Mouse (Mus musculus) kidney, postnatal 0 days (tissue): Measurements from ENCODE around the gene Ccp110. TPM values are rescaled to one million over a fixed set of nuclear protein-coding genes. Genes with fewer than 3 reads are reported as not detected.

Source experiments
- ATAC-seq: fragments of 200-750 bp; cut with Nextera tagmentation; replicated peaks from 2 replicates; pipeline ENCODE4 v1.8.0; 2017; ENCODE audit warnings: low read depth, moderate number of reproducible peaks, moderate TSS enrichment, moderate library complexity; ENCODE audit not compliant: low FRiP score
- DNase-seq: peaks from one replicate; pipeline ENCODE4 v3.0.0-alpha.2; 2016; ENCODE audit warnings: low spot score
- H3K27ac ChIP-seq: fragments of 300-500 bp; sonication (generic); 2 replicates; pipeline ENCODE4 v1.5.1; 2014; ENCODE audit warnings: mild to moderate bottlenecking
- H3K27me3 ChIP-seq: fragments of 300-500 bp; sonication (generic); 2 replicates; pipeline ENCODE4 v1.6.1; 2014; ENCODE audit warnings: low read length, mixed read lengths; ENCODE audit not compliant: insufficient read depth
- H3K36me3 ChIP-seq: fragments of 300-500 bp; sonication (generic); 2 replicates; pipeline ENCODE4 v1.6.1; 2014; ENCODE audit warnings: low read length, mixed read lengths; ENCODE audit not compliant: insufficient read depth
- H3K4me1 ChIP-seq: fragments of 300-500 bp; sonication (generic); replicated peaks from 2 replicates; pipeline ENCODE4 v1.6.1; 2014; ENCODE audit warnings: antibody characterized with exemption, low read length, mixed read lengths; ENCODE audit not compliant: insufficient read depth
- H3K4me2 ChIP-seq: fragments of 300-500 bp; sonication (generic); 2 replicates; pipeline ENCODE4 v1.6.1; 2014; ENCODE audit warnings: mild to moderate bottlenecking, low read length, moderate library complexity, mixed read lengths
- H3K4me3 ChIP-seq: fragments of 300-500 bp; sonication (generic); replicated peaks from 2 replicates; pipeline ENCODE4 v1.5.1; 2014; ENCODE audit warnings: low read depth, low read length
- H3K9ac ChIP-seq: fragments of 300-500 bp; sonication (generic); 2 replicates; pipeline ENCODE4 v1.6.1; 2014; ENCODE audit warnings: low read depth, low read length
- H3K9me3 ChIP-seq: fragments of 300-500 bp; sonication (generic); replicated peaks from 2 replicates; pipeline ENCODE4 v1.6.1; 2016; ENCODE audit warnings: low read length, inconsistent platforms, mixed read lengths
- CTCF ChIP-seq: IDR thresholded peaks from 2 replicates; pipeline ENCODE4 v1.5.1; 2016; ENCODE audit warnings: antibody characterized with exemption, low read depth, mild to moderate bottlenecking, moderate library complexity
- WGBS: fragments of 180-500 bp; shearing (Covaris S2); extraction: QIAGEN DNeasy Blood & Tissue Kit; methylation state at CpG from one replicate; pipeline ENCODE4 v1.1.7; 2014; 5-methylcytosine and 5-hydroxymethylcytosine counted together
- polyA plus RNA-seq: library from polyadenylated mRNA; unstranded; fragments of >200 nt; fragmentation: Nextera tagmentation; extraction: Ambion mirVana; gene quantifications from 2 replicates; pipeline ENCODE4 v1.2.1, GENCODE M21; 2015

Ccp110 gene
- polyA plus RNA-seq, 1 experiment from 2014 or later: 6.8 TPM

DNA sequence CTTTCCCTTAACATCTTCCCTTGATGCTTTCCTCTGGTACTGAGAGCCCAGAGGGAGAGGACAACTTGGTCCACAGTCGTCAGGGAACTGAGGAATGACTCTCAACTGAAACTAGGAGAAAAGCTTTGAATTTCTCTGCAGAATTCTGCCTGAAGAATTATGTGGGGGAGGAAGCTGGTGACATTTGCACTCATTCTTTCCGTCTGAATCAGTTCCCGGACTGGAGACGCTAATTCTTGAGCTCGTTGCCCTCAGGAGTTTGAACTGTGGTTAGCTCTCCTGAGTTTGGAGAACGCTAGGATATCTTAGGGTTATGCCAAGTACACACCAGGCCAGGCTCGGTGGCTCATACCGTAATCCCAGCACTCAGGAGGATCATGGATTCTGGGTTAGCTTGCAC, 56.9 kb downstream of the Ccp110 start:
- Histone ChIP-seq H3K9ac (no peak overlapping the region), H3K4me2 (no peak overlapping the region), H3K9me3 (no peaks in the 10 kb centered on the region), H3K27me3 (no peaks in the 10 kb centered on the region), H3K36me3 (peaks cover 9% of the 10 kb centered on the region), H3K27ac (no peak overlapping the region), H3K4me3 (no peak overlapping the region), H3K4me1 (no peaks in the 10 kb centered on the region)
- DNase-seq: peak; percentile 25
- 48% methylated on average over 8 of the region's 8 CpGs for WGBS
- ATAC-seq: no peak
- no peak for TF ChIP-seq CTCF

DNA sequence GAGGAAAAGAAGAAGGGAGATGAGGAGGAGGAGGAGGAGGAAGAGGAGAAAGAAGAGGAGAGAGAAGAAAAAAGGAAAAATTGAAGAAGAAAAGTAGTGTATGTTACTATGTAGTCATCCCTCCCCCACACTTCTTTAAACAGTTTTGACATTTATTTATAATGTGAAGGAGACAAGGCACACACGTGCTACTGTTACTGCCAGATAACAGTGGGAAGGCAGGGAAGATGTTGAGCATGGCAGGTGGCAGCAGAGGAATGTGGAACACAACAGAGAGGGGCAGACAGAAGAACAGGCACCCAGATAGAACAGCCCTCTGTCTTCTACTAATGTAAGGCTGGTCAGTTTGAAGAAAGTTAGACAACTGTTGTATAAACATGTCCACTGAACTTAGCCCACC, 57.3 kb downstream of the Ccp110 start:
- H3K36me3 ChIP-seq: peaks cover 9% of the 10 kb centered on the region
- no peaks in the 10 kb centered on the region for H3K27me3 ChIP-seq
- no peak overlapping the region for H3K27ac ChIP-seq
- no peaks in the 10 kb centered on the region for H3K9me3 ChIP-seq
- 30% methylated on average over 1 of the region's 1 CpGs for WGBS
- no peak for TF ChIP-seq CTCF
- no peak overlapping the region for H3K9ac ChIP-seq
- no peak overlapping the region for H3K4me3 ChIP-seq
- DNase-seq: no peak
- H3K4me2 ChIP-seq: no peak overlapping the region
- H3K4me1 ChIP-seq: no peaks in the 10 kb centered on the region
- ATAC-seq: no peak

DNA sequence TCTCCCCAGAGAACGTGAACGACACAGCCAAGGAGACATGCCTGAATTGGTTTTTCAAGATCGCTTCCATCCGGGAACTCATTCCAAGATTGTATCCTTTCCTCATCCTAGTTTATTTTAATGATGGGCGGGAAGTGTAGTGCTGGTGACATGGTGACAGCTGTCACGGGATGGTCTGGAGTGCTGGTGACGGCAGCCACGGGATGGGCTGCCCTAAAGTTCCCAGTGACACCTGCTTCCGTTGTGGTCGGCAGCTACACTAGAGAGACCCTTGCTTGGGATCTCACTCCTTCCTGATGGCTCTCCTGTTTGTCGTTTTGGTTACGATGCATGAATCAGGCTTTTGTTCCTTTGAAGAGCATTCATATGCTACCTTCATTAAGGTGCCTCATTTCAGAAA, 60.7 kb downstream of the Ccp110 start:
- peaks cover 16% of the 10 kb centered on the region for H3K36me3 ChIP-seq
- 93% methylated on average over 12 of the region's 12 CpGs for WGBS
- H3K4me3 ChIP-seq: no peak overlapping the region
- no peaks in the 10 kb centered on the region for H3K27me3 ChIP-seq
- 0 out of 2 replicates have a peak, but pooled peaks cover 5% of the 10 kb centered on the region for H3K4me1 ChIP-seq
- H3K4me2 ChIP-seq: no peak overlapping the region
- H3K27ac ChIP-seq: no peak overlapping the region
- no peak for TF ChIP-seq CTCF
- no peaks in the 10 kb centered on the region for H3K9me3 ChIP-seq
- DNase-seq (no peak), ATAC-seq (no peak)
- H3K9ac ChIP-seq: no peak overlapping the region

DNA sequence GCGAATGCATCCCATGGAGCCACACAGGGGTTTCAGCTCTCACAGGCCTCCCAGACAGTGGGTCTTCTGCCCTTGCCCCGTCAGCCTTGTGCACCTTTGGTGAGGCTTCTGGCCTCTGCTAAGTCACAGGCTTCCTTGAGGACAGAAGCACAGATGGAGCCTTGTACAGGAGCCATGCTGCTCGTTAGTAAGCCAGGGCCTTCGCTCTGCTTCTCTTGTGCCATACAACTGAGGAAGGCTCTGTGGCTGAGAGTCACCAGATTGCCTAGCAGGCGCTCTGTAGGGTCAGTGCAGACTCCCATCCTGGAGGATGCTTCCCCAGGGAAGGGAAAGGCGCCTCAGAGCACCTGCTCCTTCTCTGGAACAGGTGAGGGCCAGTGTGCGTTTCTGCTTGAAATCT, 63.6 kb downstream of the Ccp110 start:
- Histone ChIP-seq H3K27ac (no peak overlapping the region), H3K36me3 (peaks cover 27% of the 10 kb centered on the region), H3K4me3 (no peak overlapping the region), H3K27me3 (no peaks in the 10 kb centered on the region), H3K4me1 (0 out of 2 replicates have a peak, but pooled peaks cover 5% of the 10 kb centered on the region), H3K9me3 (no peaks in the 10 kb centered on the region), H3K4me2 (no peak overlapping the region), H3K9ac (no peak overlapping the region)
- no peak for DNase-seq
- ATAC-seq: no peak
- WGBS: 86% methylated on average over 7 of the region's 7 CpGs
- no peak for TF ChIP-seq CTCF

DNA sequence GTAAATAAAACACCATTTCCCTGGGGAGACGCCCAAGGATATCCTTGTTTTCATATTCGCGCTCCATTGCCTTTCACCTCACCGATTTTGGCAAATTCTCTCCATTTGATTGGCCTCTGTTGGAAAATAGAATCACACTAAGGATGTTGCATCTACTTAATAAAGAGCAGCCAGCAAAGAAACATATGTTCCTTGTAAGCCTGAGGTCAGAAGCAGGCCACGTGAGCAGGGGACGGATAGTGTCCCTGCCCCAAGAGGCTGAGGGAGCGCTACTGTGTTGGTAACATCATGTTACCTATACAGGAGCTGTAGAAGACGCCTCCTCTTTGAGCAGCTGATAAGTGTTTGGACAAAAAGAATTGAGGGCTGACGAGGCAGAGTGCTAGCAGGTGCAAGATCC, 64.1 kb downstream of the Ccp110 start:
- no peak overlapping the region for H3K9ac ChIP-seq
- H3K4me3 ChIP-seq: no peak overlapping the region
- no peak overlapping the region for H3K27ac ChIP-seq
- ATAC-seq: no peak
- 0 out of 2 replicates have a peak, but pooled peaks cover 5% of the 10 kb centered on the region for H3K4me1 ChIP-seq
- no peak overlapping the region for H3K4me2 ChIP-seq
- no peaks in the 10 kb centered on the region for H3K27me3 ChIP-seq
- DNase-seq: no peak
- H3K9me3 ChIP-seq: no peaks in the 10 kb centered on the region
- WGBS: 59% methylated on average over 9 of the region's 9 CpGs
- peaks cover 30% of the 10 kb centered on the region for H3K36me3 ChIP-seq
- TF ChIP-seq CTCF: no peak

DNA sequence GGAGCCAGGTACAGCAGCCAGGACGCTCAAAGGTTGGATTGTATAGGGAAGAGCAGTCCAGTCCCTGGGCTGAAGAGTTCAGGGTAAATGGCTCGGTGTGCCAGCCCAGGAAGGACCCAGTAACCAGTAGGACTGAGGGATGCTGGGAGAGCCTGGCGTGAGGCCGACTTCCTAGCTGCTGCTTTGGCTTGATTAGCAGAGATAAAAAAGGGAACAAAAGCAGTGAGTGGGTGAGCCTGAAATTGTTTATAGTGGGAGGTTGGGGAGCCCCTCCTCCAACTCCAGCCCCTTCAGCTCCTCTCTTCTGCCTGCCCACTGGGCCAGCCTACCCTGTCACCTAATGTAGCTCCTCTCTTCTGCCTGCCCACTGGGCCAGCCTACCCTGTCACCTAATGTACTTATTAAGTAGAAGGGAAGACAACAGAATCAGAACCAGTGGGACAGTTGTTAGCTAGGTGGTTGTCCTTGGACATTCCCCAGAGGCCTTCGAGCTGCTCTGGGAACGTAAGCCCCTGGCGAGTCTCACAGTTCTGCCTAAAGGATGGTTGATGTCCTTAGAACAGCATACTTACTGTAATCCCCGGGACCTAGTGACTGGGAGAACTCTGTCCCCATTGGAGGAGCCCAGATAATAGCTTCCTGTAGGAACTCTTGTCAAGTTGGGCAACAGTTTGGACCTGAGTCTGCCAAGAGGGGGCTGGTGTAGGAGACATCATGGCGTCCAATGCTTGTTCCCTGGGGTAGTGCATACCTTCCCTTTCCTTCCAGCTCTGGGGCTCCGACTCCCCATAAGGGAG, 65.4 kb downstream of the Ccp110 start:
- H3K36me3 ChIP-seq: peaks cover 30% of the 10 kb centered on the region
- H3K27me3 ChIP-seq: no peaks in the 10 kb centered on the region
- H3K9me3 ChIP-seq: no peaks in the 10 kb centered on the region
- no peak overlapping the region for H3K9ac ChIP-seq
- no peak overlapping the region for H3K4me3 ChIP-seq
- ATAC-seq (no peak), DNase-seq (no peak)
- no peak overlapping the region for H3K27ac ChIP-seq
- no peak for TF ChIP-seq CTCF
- H3K4me2 ChIP-seq: no peak overlapping the region
- H3K4me1 ChIP-seq: 0 out of 2 replicates have a peak, but pooled peaks cover 5% of the 10 kb centered on the region
- 83% methylated on average over 10 of the region's 10 CpGs for WGBS
